Mouse (Mus musculus): ENCODE data around the gene Spo11. TPM values are rescaled to one million over a fixed set of nuclear protein-coding genes. Genes with fewer than 3 reads are reported as not detected.

Spo11 gene
- polyA plus RNA-seq, 2 experiments: 0.03 TPM; not detected in 1

DNA sequence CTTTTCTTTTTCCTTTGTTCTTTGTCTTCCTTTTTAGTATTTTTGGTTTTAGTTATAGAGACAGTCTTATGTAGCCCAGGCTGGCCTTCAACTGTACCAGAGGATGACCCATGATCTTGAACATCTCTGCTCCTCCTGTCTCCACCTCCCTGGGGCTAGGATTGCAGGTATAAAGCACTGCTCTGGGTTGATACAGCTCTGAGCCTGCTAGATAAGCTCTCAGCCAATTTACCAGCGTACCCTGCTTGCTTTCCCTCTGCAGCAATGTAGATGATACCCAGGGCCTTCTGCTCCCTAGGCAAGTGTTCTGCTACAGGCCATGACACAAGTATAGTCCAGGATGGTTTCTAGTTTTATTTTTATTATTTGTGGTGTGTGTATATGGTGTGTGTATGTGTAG lies 64.4 kb downstream of the Spo11 start:
- peak overlapping the region; percentile 100 for H3K27ac ChIP-seq

DNA sequence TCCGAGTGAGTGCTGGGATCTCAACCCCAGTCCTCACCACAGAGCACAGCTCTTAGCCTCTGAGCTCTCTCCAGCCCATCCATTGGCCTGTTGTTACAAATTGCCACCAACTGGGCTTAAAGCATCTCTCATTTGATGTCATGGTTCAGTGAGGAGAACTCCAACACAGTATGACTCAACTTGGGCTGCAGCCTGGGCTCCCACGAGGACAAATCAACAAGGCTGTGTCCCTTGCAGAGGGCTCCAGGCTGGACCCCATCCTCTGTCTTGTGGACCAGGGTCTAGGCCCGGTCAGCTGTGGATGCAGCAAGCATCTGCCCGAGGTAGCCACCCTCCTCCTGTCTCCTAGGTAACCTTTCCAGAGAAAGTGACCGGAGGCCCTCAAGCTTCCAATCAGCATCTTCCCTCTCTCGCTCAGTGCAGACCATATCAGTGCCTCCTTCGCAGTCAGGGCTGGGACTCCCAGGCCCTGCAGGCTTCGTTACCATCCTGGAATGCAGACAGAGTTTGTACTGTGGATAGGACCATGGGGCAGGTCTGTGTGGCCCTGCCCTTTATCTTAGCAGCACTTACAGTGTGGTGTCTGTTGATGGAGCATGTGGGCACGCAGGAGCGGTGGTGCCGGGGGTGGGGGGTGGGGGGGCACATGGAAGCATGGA lies 65.1 kb downstream of the Spo11 start:
- H3K4me3 ChIP-seq (ENCODE audit: insufficient read depth in 1 of 2, low read depth in 2 of 2, low read length in 2 of 2): no peak overlapping the region
- ATAC-seq (ENCODE audit: insufficient read depth) (no peak), DNase-seq (ENCODE audit: low read depth in 3 of 3, low spot score in 3 of 3) (no peak)
- H3K27ac ChIP-seq: peak overlapping the region; percentile 100
- H3K9me3 ChIP-seq (ENCODE audit: control insufficient read depth, low read length): no peaks in the 10 kb centered on the region
- WGBS (ENCODE audit: insufficient replicate concordance): 64% methylated on average over 11 of the region's 11 CpGs
- peaks cover 57% of the 10 kb centered on the region in 2 experiments for H3K4me1 ChIP-seq (replicated peaks; ENCODE audit: control insufficient read depth in 2 of 2, insufficient read depth in 2 of 2, low read length in 1 of 2)
- no peak overlapping the region for H3K4me2 ChIP-seq (ENCODE audit: low read depth)
- TF ChIP-seq CTCF (IDR thresholded peaks at IDR 0.05; ENCODE audit: low read depth): no peak
- TF ChIP-seq EP300 (IDR thresholded peaks at IDR 0.05; ENCODE audit: low read depth): no peak
- H3K9ac ChIP-seq (replicated peaks): 0 out of 2 replicates have a peak overlapping the region, but pooled peaks have one; percentile 18
- no peaks in the 10 kb centered on the region; the same call in none of the 2 replicates for H3K36me3 ChIP-seq (replicated peaks; ENCODE audit: control insufficient read depth, insufficient read depth, low read depth)
- H3K27me3 ChIP-seq (ENCODE audit: control insufficient read depth, insufficient read depth, low read length): no peaks in the 10 kb centered on the region

More for the DNA sequence above, 64.4 kb downstream of the Spo11 start:
- Histone ChIP-seq H3K27me3 (ENCODE audit: control insufficient read depth, insufficient read depth, low read length) (no peaks in the 10 kb centered on the region), H3K36me3 (replicated peaks; ENCODE audit: control insufficient read depth, insufficient read depth, low read depth) (no peaks in the 10 kb centered on the region; the same call in none of the 2 replicates), H3K4me1 (replicated peaks; ENCODE audit: control insufficient read depth in 2 of 2, insufficient read depth in 2 of 2, low read length in 1 of 2) (peaks cover 63 to 64% of the 10 kb centered on the region in 2 experiments), H3K4me2 (ENCODE audit: low read depth) (no peak overlapping the region), H3K9ac (replicated peaks) (0 out of 2 replicates have a peak overlapping the region, but pooled peaks have one; percentile 10), H3K9me3 (ENCODE audit: control insufficient read depth, low read length) (no peaks in the 10 kb centered on the region), H3K4me3 (ENCODE audit: insufficient read depth in 1 of 2, low read depth in 2 of 2, low read length in 2 of 2) (no peak overlapping the region)
- TF ChIP-seq CTCF (IDR thresholded peaks at IDR 0.05; ENCODE audit: low read depth) (no peak), EP300 (IDR thresholded peaks at IDR 0.05; ENCODE audit: low read depth) (peak; percentile 59)
- 14% methylated on average over 1 of the region's 1 CpGs for WGBS (ENCODE audit: insufficient replicate concordance)
- no peak for DNase-seq (ENCODE audit: low read depth in 3 of 3, low spot score in 3 of 3)
- ATAC-seq (ENCODE audit: insufficient read depth): no peak

Other genes with a start within 250 kb of the Spo11 start
- 1.7 and 2.0 TPM in 2 replicates for gene Bmp7, start 37.4 kb upstream of the Spo11 start, polyA plus RNA-seq (2012; rRNA removed)
- gene Bmp7, start 37.4 kb upstream of the Spo11 start, polyA plus RNA-seq (2014; fragmentation: Nextera tagmentation; extraction: Ambion mirVana): 1.7 and 1.8 TPM in 2 replicates
- gene Rae1, start 22.4 kb downstream of the Spo11 start, polyA plus RNA-seq (2012; rRNA removed): 39.4 and 45.9 TPM in 2 replicates
- 65.3 and 71.1 TPM in 2 replicates for gene Rae1, start 22.4 kb downstream of the Spo11 start, polyA plus RNA-seq (2014; fragmentation: Nextera tagmentation; extraction: Ambion mirVana)
- gene Rbm38, start 42.8 kb downstream of the Spo11 start, polyA plus RNA-seq (2012; rRNA removed): 274 and 315 TPM in 2 replicates
- 270 and 320 TPM in 2 replicates for gene Rbm38, start 42.8 kb downstream of the Spo11 start, polyA plus RNA-seq (2014; fragmentation: Nextera tagmentation; extraction: Ambion mirVana)
- gene Ctcfl, start 141.8 kb downstream of the Spo11 start, polyA plus RNA-seq (2012; rRNA removed): 0.01 and 0.02 TPM in 2 replicates
- gene Ctcfl, start 141.8 kb downstream of the Spo11 start, polyA plus RNA-seq (2014; fragmentation: Nextera tagmentation; extraction: Ambion mirVana): not detected in 2 replicates
- gene Pck1, start 175.3 kb downstream of the Spo11 start, polyA plus RNA-seq (2012; rRNA removed): 0.15 and 0.16 TPM in 2 replicates
- gene Pck1, start 175.3 kb downstream of the Spo11 start, polyA plus RNA-seq (2014; fragmentation: Nextera tagmentation; extraction: Ambion mirVana): 0.13 and 0.18 TPM in 2 replicates
- gene Zbp1, start 241.2 kb downstream of the Spo11 start, polyA plus RNA-seq (2012; rRNA removed): 0.21 and 0.64 TPM in 2 replicates
- gene Zbp1, start 241.2 kb downstream of the Spo11 start, polyA plus RNA-seq (2014; fragmentation: Nextera tagmentation; extraction: Ambion mirVana): 0.83 and 1.0 TPM in 2 replicates